Mouse (Mus musculus) midbrain, embryonic 16.5 days (tissue): ENCODE measurements around the gene Dennd1a. TPM values are rescaled to one million over a fixed set of nuclear protein-coding genes. Genes with fewer than 3 reads are reported as not detected.

Experiments used
- ATAC-seq: fragments of 200-750 bp; cut with Nextera tagmentation; 2 replicates; pipeline ENCODE4 v1.8.0; 2017; ENCODE audit warnings: moderate TSS enrichment
- H3K27ac ChIP-seq: fragments of 300-500 bp; sonication (generic); 2 replicates; pipeline ENCODE4 v1.5.1; 2014; ENCODE audit warnings: mild to moderate bottlenecking, low read length, mixed read lengths
- H3K27me3 ChIP-seq: fragments of 300-500 bp; sonication (generic); 2 replicates; pipeline ENCODE4 v1.6.1; 2014; ENCODE audit warnings: low read depth, low read length, mixed read lengths; ENCODE audit not compliant: control insufficient read depth, insufficient read depth
- H3K36me3 ChIP-seq: fragments of 300-500 bp; sonication (generic); 2 replicates; pipeline ENCODE4 v1.6.1; 2014; ENCODE audit warnings: mild to moderate bottlenecking, low read length, moderate library complexity, mixed read lengths; ENCODE audit not compliant: control insufficient read depth, insufficient read depth
- H3K4me1 ChIP-seq: fragments of 300-500 bp; sonication (generic); 2 replicates; pipeline ENCODE4 v1.6.1; 2014; ENCODE audit warnings: mild to moderate bottlenecking, low read length, mixed read lengths; ENCODE audit not compliant: control insufficient read depth, insufficient read depth
- H3K4me2 ChIP-seq: fragments of 300-500 bp; sonication (generic); 2 replicates; pipeline ENCODE4 v1.6.1; 2014; ENCODE audit warnings: mild to moderate bottlenecking, low read length, mixed read lengths
- H3K4me3 ChIP-seq: fragments of 300-500 bp; sonication (generic); 2 replicates; pipeline ENCODE4 v1.5.1; 2014; ENCODE audit warnings: low read depth, mild to moderate bottlenecking, low read length, moderate library complexity, mixed read lengths
- H3K9ac ChIP-seq: fragments of 300-500 bp; sonication (generic); 2 replicates; pipeline ENCODE4 v1.6.1; 2014; ENCODE audit warnings: low read depth, low read length, mixed read lengths
- H3K9me3 ChIP-seq: fragments of 300-500 bp; sonication (generic); replicated peaks from 2 replicates; pipeline ENCODE4 v1.6.1; 2014; ENCODE audit warnings: mild to moderate bottlenecking, low read length, mixed read lengths; ENCODE audit not compliant: control insufficient read depth, poor library complexity, severe bottlenecking
- WGBS: fragments of 180-500 bp; shearing (Covaris S2); extraction: QIAGEN DNeasy Blood & Tissue Kit; methylation state at CpG from one replicate; pipeline ENCODE4 v1.1.7; 2014; 5-methylcytosine and 5-hydroxymethylcytosine counted together
- polyA plus RNA-seq: library from polyadenylated mRNA; unstranded; fragments of >200 nt; fragmentation: Nextera tagmentation; extraction: Ambion mirVana; gene quantifications from 2 replicates; pipeline ENCODE4 v1.2.1, GENCODE M21; 2015

Dennd1a gene
- polyA plus RNA-seq, 1 experiment from 2014 or later, result 21.7 TPM

DNA sequence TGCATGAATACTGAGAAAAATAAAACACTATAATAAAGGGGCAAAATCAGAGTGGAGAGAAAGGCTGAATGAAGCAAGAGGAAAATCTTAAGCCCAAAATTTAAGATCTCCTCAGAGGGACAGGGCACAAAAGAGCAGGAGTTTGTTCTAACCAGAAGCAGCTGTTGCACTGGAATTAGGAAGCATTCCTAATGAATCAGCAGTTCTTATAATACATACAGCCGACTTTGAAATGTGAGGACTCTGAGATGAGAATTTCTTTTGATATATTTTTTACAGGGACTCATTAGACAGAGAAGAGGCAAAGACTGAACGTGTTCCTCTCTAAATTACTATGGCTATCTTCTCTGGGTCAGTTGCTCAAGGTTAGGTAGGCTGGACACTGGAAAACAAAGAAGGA lies 212.7 kb downstream of the Dennd1a start:
- WGBS, result 38% methylated on average over 2 of the region's 2 CpGs
- no peak overlapping the region for H3K27ac ChIP-seq
- H3K4me3 ChIP-seq, result no peak overlapping the region
- H3K9me3 ChIP-seq, result no peaks in the 10 kb centered on the region
- 0 out of 2 replicates have a peak, but pooled peaks cover 2% of the 10 kb centered on the region for H3K4me1 ChIP-seq
- ATAC-seq, result no peak
- H3K9ac ChIP-seq, result no peak overlapping the region
- H3K27me3 ChIP-seq, result no peaks in the 10 kb centered on the region
- no peaks in the 10 kb centered on the region for H3K36me3 ChIP-seq
- no peak overlapping the region for H3K4me2 ChIP-seq

GRCm38 (mm10) chr2:38072061-38072460 lies 215.1 kb downstream of the Dennd1a start:
- H3K4me3 ChIP-seq, result no peak overlapping the region
- H3K4me2 ChIP-seq, result no peak overlapping the region
- H3K9ac ChIP-seq, result no peak overlapping the region
- H3K9me3 ChIP-seq, result no peaks in the 10 kb centered on the region
- ATAC-seq, result no peak
- no peaks in the 10 kb centered on the region for H3K36me3 ChIP-seq
- no peak overlapping the region for H3K27ac ChIP-seq
- no peaks in the 10 kb centered on the region for H3K27me3 ChIP-seq
- 0 out of 2 replicates have a peak, but pooled peaks cover 2% of the 10 kb centered on the region for H3K4me1 ChIP-seq

GRCm38 (mm10) chr2:38068171-38068572 lies 219.0 kb downstream of the Dennd1a start:
- no peak for ATAC-seq
- H3K9ac ChIP-seq, result no peak overlapping the region
- H3K9me3 ChIP-seq, result no peaks in the 10 kb centered on the region
- WGBS, result 87% methylated on average over 2 of the region's 2 CpGs
- no peaks in the 10 kb centered on the region; the same call in 1 of the 2 replicates for H3K4me1 ChIP-seq
- H3K4me2 ChIP-seq, result no peak overlapping the region
- H3K4me3 ChIP-seq, result no peak overlapping the region
- H3K36me3 ChIP-seq, result no peaks in the 10 kb centered on the region
- H3K27me3 ChIP-seq, result no peaks in the 10 kb centered on the region
- no peak overlapping the region for H3K27ac ChIP-seq

DNA sequence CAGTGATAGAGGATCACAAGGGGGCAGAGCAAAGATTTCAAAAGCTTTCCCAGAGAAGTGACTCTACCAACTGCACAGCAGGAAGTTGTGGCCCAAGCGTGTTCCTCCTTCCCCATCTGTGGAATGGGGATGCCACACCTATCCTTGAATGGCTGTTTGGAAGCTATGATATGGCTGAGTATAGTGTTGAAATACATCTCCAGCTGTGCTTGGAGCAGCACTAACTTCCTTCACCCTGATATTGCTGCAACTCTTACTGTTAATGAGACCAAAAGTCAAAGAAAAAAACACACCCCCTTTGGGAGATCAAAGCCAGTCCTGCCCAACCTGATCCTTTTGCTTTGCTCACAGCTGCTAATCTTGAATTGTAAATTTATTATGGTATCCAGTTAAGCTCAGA lies 221.3 kb downstream of the Dennd1a start:
- Histone ChIP-seq H3K4me3 (no peak overlapping the region), H3K4me2 (no peak overlapping the region), H3K9me3 (no peaks in the 10 kb centered on the region), H3K27me3 (no peaks in the 10 kb centered on the region), H3K4me1 (no peaks in the 10 kb centered on the region; the same call in 1 of the 2 replicates), H3K27ac (no peak overlapping the region), H3K36me3 (no peaks in the 10 kb centered on the region), H3K9ac (no peak overlapping the region)
- no peak for ATAC-seq
- WGBS, result 76% methylated on average over 1 of the region's 1 CpGs

DNA sequence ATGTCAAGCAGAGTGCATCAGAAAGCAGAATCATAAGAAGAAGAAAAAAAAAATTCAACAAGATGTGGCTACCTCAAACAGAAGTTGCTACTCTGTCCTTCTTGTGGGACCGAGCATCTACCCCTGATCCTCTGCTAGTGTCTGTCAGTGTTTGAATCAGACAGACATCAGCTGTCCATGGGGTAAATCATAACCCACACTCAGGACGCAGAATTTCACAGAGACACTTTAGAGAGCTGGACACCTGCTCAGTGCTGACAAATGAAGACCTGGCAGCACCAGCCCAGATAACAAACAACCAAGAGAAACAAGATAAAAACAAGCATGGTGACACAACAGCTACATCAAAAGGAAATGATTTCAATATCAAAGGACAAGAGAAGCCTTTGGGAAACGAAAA lies 222.9 kb downstream of the Dennd1a start:
- no peak for ATAC-seq
- WGBS, result 48% methylated on average over 3 of the region's 3 CpGs
- no peaks in the 10 kb centered on the region for H3K27me3 ChIP-seq

GRCm38 (mm10) chr2:38062156-38062555 lies 225.0 kb downstream of the Dennd1a start:
- H3K27me3 ChIP-seq, result no peaks in the 10 kb centered on the region
- WGBS, result 83% methylated on average over 1 of the region's 1 CpGs
- H3K27ac ChIP-seq, result no peak overlapping the region
- no peak overlapping the region for H3K4me3 ChIP-seq
- H3K9ac ChIP-seq, result no peak overlapping the region
- H3K4me1 ChIP-seq, result no peaks in the 10 kb centered on the region; the same call in 1 of the 2 replicates
- H3K4me2 ChIP-seq, result no peak overlapping the region
- no peaks in the 10 kb centered on the region for H3K9me3 ChIP-seq
- ATAC-seq, result no peak
- no peaks in the 10 kb centered on the region for H3K36me3 ChIP-seq

More for the DNA sequence above, 222.9 kb downstream of the Dennd1a start:
- H3K4me2 ChIP-seq, result no peak overlapping the region
- H3K9ac ChIP-seq, result no peak overlapping the region
- H3K4me1 ChIP-seq, result no peaks in the 10 kb centered on the region; the same call in 1 of the 2 replicates
- no peak overlapping the region for H3K4me3 ChIP-seq
- no peaks in the 10 kb centered on the region for H3K9me3 ChIP-seq
- H3K27ac ChIP-seq, result no peak overlapping the region
- no peaks in the 10 kb centered on the region for H3K36me3 ChIP-seq

GRCm38 (mm10) chr2:38061474-38061873 lies 225.7 kb downstream of the Dennd1a start:
- no peaks in the 10 kb centered on the region for H3K27me3 ChIP-seq
- no peak for ATAC-seq
- no peak overlapping the region for H3K27ac ChIP-seq
- WGBS, result 85% methylated on average over 2 of the region's 2 CpGs
- no peaks in the 10 kb centered on the region for H3K36me3 ChIP-seq
- H3K4me3 ChIP-seq, result no peak overlapping the region
- H3K4me2 ChIP-seq, result no peak overlapping the region
- H3K4me1 ChIP-seq, result no peaks in the 10 kb centered on the region; the same call in 1 of the 2 replicates
- H3K9me3 ChIP-seq, result no peaks in the 10 kb centered on the region
- H3K9ac ChIP-seq, result no peak overlapping the region

DNA sequence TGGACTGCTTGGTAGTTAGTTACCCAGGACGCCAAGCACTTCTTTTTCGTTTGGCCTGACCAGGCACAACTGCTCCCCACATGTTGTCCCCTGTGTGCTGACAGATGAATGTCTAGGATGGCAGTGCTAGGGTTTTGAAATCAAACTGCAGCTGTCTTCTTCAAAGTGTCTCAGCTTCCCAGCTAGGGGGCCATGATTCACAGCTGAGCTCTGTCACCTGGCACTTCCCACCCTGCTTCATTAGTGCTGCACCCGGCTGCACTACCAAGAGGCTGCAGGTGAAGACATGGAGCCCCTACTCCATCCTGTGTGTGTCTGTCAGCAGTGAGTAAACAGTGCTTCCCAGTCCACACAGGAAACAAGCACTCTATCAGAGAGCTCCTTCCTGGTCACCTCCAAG lies 234.8 kb downstream of the Dennd1a start:
- ATAC-seq, result no peak
- Histone ChIP-seq H3K4me3 (no peak overlapping the region), H3K27ac (no peak overlapping the region), H3K9ac (no peak overlapping the region), H3K4me1 (peaks cover 6% of the 10 kb centered on the region; the same call in 1 of the 2 replicates), H3K36me3 (no peaks in the 10 kb centered on the region), H3K27me3 (no peaks in the 10 kb centered on the region), H3K4me2 (no peak overlapping the region), H3K9me3 (no peaks in the 10 kb centered on the region)
- WGBS, result 57% methylated on average over 3 of the region's 3 CpGs

DNA sequence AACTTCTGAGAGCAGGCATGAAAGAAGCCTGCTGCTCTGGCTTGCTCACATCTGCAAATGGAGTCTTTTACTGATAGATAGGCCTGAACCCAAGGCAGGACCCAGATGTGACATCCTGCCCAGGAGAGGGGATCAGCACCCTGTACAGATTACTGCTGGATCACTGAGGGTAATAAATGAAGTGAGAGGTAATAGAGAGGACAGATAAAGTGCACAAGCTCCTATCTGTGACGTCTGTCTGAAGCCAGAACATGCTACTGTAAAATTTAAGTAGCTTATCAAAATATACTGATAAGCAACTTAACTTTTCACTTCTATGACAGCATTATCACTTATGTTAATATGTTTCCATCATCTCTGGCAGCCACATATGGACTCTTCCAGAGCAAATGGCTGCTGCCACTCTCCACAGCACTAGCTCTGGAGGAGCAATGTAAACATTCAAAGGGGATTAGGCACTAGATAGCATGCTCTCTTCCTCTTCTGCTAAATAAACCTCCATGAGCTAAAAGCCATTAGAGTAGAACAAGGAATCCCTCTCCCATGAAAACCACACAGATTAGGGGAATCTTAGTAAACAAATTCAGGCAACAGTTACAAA lies 235.6 kb downstream of the Dennd1a start:
- Histone ChIP-seq H3K9me3 (no peaks in the 10 kb centered on the region), H3K27me3 (no peaks in the 10 kb centered on the region), H3K9ac (no peak overlapping the region), H3K4me1 (peaks cover 6% of the 10 kb centered on the region; the same call in 1 of the 2 replicates), H3K27ac (no peak overlapping the region), H3K4me3 (no peak overlapping the region), H3K36me3 (no peaks in the 10 kb centered on the region), H3K4me2 (no peak overlapping the region)
- ATAC-seq, result no peak
- WGBS, result 51% methylated on average over 1 of the region's 1 CpGs
